Mouse (Mus musculus): ENCODE measurements around the gene Parvb.

The Parvb gene

DNA sequence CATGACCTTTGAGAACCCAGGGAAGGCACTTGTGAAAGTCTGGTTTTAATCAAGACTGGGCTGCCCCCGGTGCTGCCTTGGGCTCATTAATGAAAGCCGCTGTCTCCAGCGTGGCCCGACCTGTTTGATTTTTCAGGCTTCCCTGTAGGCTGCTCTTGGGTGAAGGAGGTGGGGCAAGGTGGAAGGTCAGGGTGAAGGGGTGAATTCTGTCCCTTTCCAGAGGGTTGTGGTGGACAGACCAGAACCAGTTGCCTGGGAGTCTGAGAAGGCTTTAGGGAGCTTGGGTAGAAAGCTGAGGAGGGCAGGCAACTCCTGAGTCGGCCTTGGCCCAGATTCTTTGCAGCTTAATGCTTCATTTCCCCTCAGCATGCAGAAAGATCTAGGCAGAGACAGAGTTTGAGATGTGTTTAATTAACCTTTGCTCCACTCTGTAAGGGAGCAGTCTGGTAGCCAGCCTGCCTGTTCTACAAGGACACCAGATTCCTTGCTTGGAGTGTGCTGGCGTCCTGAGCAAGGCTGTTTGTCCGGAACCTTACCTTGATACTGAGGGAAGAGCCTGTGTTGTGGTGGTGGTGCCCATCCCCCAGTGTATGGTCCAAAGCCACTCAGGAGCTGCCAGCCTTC lies 15.3 kb upstream of the Parvb start:
- DNase-seq (ENCODE audit: low spot score in 2 of 2) = no peak

DNA sequence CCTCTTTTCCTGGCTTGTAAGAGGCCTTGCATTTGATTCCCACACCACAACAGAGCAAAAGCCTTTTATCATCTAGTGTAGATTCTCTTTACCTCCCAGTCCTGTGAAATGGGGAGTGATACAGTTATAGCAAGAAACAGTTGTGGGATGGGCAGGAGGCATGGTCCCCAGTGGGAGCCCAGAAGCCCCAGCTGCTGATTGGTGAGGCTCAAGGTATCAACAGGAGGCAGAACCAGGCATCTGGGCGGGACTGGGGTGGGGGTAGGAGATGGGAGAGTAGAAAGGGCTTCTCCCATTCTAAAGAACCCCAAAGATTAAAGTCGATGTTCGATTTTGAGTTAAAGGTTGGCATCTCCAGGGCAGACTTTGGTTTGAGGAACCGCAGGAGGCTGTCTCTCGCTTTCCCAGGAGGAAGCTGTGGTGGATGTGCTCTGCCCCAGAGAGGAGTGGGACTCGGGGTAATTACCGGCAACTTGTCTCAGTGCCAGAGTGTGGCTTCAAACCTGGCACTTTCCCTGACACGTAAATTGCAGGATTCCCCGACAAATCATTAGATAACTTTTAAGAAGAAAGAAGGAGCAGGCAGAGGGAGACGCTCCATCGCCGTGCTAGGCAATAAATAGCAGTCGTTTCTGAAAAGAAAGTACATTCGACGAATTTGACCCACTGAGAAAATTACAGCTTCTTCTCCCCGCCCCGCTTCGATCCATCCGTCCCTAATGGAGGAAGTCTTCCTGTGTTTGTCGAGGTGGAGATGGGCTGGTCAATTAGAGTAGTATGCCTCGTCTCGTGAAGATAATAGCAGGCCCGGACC lies 13.7 kb upstream of the Parvb start:
- no peak for DNase-seq (ENCODE audit: low spot score in 2 of 2)

DNA sequence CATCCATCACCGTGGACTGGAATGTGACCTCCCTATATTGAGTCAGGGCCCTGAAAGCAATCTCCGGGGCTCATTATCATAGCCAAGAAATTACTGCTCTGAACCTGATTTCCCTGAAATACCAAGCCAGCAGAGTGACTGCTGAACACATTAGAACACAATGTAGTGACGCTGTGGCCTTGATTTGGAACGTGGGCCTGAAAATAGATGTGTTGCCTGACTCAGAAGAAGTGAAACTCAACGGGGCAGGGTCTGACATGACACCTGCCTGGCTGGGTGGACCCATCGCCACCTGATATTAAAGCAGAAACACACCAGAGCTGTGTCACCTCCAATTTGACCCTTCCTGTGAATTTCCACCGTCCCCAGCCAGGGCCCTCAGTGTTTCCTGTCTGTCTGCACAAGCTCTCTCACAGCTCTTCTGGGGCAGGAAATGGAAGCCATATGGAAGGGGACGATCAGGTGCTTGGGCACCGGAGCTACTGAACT lies 13.0 kb upstream of the Parvb start:
- peak; percentile 33 to 51 for DNase-seq (ENCODE audit: low spot score in 2 of 2)

DNA sequence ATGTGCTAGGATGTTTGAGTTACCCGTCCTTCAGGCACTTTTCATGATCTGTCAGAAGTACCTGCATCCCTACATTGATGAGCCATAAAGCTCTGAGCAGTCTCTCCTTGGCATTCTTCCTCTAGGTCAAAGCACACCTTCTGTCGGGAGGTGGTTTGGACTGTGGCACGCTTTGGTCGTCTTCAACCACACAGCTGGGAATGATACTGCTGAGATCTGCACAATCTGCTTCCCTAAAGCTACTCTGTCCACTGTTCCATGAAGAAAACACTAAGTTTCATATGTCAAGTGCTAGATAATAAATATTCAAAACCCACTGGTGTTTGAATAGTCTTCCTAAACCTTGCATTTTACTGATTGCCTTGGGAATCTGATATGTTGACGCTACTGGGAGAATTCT lies 10.3 kb upstream of the Parvb start:
- DNase-seq (ENCODE audit: low spot score in 2 of 2) = no peak

DNA sequence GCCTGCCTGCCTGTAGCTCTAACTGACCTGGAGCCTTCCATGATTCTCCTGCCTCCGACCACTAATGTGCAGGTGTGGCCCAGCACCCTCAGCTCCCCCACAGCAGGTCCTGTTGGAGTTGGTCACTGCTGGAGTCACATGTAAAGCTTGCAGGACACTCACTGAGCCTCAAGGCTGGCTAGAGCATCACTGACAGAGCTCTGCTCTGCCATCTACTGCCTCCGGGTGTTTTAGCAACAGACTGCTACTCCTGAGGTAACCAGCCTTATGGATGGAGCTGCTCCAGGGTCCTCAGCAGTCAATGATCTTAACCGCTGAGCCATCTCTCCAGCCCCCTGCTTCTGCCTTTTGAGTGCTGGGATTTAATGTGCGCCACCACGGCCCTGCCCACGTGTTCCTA lies 8.4 kb upstream of the Parvb start:
- DNase-seq (ENCODE audit: low spot score in 2 of 2) = no peak

DNA sequence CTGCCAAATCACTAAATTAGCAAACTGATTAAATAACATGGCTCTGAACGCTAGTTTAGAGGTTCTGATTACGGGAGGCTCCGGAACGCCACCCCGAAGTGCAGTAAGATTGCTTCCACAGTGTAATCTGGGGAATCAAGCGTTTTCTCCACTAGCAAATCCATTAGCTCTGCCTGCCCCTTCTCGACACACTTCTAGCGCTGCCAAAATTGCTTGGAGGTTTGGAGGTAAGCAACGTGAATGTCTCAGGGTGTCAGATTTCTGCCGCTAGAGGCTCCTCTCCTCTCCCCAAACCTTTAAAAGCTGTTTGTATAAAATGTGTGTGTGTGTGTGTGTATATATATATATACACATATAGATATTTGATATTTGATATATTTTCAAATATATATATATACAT lies 7.1 kb upstream of the Parvb start:
- DNase-seq (ENCODE audit: low spot score in 2 of 2) = no peak

DNA sequence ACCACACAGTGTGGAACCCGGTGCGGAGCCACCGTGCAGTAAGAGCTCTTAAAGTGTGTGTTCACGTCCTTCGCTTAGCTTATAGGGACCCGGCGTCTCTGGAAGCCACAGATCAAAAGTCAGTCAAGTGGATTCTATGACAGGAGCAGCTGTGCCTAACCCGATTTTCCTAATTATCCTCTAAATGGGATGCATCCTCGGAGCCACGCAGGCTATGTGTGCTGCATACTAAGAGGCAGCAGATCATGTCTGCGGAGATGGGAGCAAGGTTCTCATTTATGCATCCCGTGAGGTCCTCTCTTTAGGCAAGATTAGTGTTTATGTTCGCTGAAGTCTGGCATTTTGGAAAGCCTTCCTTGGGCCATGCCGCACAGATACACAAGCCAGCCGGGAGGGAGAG lies 4.9 kb upstream of the Parvb start:
- no peak for DNase-seq (ENCODE audit: low spot score in 2 of 2)

DNA sequence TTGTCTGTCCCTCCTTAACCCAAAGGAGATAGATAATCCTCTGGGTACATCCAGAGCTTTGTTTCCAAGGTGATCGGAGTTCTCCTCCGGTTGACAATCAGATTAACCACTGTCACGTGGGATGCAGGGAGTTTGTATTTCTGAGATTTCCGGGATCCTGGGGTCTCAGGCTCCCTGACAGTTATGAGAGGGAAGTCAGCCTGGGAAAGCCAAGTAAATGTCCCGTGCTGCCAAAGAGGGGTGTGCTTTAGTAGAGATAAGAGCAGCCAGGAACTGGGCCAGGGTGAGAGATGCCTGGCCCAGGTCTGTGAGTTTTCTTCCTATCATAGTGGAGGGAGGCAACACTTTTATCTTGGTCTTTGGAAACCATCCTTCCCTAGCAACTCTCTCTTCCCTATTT lies 1.2 kb upstream of the Parvb start:
- peak in 1 of 2 experiments; percentile 48 for DNase-seq (ENCODE audit: low spot score in 2 of 2)

DNA sequence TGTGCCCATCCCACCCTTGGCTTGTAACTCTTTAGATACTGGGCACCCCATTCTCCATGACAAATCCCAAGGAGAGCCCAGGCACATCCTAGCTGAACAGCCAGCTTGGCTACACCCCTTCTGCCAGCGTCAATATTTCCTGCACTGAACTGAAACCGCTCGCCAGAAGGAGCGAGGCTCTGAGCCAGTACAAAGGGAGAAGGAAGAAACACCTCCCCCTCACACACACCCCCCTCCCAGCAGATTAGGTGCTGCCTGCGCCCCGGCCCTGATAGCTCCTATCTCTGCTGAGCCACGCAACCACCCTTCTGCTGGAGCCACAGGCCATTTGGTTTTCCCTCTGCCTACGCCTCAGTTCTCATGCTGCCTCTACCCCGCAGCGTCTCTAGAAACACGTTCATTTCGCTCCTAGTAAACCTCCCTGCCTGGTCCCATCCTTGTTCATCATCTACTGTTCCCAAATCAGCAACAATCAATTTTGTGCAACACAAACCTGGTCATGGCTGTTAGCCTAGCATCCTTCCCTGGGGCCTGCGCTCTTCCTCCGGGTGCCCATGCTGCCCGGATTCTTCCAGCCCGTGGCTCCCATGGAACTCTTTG lies 630 bp upstream of the Parvb start:
- peak; percentile 60 to 61 for DNase-seq (ENCODE audit: low spot score in 2 of 2)

DNA sequence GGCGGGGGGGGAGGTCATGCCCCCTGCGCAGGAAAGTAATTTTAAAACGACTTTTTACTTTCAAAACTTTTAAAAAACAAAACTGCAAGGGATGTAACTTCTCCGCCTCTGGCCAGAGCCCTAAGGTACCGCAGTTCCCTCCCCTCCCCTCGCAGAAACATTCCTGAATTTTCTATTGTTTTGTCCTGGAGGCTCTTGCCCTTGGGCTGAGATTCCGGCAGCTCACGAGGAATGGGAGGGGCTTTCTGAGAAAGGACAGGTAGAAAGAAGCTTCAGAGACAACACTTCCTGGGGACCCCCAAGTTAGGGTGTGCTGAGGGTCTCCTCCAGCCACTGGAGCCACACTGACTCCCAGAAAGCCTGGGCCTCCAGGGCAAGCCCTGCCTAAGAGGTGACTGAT lies 766 bp downstream of the Parvb start:
- no peak for DNase-seq (ENCODE audit: low spot score in 2 of 2)

DNA sequence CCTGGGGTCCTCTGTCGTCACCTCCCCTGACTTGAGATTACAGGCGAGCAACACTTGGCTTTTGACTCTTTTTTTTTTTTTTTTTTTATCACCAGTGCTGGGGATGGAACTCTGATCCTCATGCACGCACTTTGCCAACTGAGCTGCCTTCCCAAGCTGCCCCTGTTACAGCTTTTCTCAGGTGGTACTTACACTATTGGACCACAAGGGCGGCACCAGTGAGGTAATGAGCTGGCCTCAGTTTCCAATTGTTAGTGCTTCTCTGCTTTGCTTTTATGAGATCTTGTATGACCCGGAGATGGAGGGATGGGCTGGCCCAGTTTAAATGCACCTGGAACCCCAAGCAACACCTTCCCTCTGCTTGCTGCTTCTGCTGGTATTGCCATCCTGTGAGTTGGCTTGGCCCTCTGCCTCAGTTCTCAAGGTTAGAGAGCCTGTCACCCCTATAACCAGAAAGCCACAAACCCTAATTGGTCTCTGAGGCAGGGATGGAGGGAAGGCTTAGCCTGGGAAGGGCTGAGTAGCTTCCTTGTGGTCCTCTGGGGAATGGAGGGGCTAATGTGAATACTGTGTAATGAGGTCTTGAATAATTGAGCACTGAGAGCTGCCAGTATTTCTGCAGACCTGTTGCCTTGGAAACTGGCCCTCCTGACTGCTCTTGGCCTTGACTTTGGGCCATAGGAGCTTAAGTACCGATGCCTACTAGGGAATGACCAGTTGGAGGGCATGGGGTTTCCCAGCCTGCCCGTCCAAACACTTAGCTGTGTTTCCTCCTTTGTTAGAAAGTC lies 3.1 kb downstream of the Parvb start:
- DNase-seq (ENCODE audit: low spot score in 2 of 2) = no peak

DNA sequence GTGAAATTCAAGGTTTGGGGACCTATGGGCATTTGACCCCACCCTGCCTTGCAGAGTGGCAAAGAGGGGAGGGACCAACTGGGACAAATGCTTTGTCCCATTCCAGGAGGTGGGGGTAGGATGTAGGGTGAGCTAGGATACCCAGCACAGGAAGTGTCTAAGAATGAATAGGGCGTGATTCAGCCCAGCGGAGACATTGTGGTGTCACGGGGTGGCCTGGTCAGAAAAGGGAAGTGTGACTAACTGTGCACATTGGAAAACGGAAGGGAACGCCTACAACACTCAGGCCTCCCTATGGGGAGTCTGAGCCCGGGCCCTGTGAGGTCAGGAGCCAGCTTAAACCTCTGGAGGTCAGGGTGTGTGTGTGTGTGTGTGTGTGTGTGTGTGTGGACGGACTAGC lies 3.8 kb downstream of the Parvb start:
- DNase-seq (ENCODE audit: low spot score in 2 of 2) = peak; percentile 86 to 93

DNA sequence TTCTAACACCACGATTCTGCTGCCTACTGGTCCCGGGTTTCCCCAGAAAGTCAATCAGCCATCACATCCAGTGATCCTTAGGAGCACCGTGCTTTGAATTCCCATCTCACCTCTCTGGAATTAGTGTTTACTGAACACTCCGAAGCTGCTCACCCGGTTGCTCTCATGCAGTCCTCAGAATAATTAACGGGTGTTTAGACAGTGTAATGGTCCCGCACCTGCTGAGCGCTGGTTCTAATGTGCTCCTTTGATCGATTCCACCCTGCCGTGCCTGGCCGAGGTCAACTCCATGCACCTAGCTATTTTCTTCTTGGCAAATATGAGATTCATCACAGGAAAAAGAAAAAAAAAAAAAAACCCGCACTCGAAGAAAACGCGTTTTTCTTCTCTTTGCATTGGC lies 6.7 kb downstream of the Parvb start:
- DNase-seq (ENCODE audit: low spot score in 2 of 2) = no peak

DNA sequence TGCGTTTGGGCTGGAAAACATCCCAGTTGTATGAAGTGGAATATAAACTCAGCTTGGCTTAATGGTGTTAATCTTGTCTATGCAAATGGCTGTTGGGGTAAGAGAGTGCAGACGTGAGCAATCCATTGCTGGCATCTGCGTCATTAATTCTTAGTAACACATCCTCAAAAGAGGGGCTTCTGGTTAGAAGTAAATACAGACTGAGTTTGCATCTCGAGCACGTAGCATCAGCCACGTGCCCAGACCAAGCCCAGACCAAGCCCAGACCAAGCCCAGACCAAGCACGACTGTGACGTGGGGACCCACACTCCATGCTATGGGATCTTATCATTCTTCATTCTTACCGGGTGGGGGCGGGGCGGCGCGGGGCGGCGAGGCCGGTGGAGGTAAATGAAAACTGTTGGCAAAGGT lies 7.2 kb downstream of the Parvb start:
- no peak for DNase-seq (ENCODE audit: low spot score in 2 of 2)

DNA sequence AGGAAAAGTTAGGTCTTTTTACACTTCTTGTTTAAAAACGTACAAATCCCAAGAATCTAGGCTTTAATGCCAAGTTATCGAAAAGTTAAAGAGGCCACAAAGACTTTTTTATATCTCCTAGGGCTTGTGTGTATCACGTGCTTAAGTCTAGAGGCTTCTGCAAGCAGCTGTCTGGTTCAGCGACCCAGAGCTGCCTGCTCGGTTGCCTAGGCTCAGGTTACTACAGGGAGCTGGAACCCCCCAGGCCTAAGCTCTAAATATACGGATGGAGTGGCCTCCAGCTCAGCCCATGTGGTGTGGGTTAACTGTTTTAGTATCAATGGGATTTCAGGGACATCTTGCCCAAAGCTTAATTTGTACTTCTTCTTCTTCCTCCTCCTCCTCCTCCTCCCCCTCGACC lies 9.7 kb downstream of the Parvb start:
- DNase-seq (ENCODE audit: low spot score in 2 of 2) = no peak

DNA sequence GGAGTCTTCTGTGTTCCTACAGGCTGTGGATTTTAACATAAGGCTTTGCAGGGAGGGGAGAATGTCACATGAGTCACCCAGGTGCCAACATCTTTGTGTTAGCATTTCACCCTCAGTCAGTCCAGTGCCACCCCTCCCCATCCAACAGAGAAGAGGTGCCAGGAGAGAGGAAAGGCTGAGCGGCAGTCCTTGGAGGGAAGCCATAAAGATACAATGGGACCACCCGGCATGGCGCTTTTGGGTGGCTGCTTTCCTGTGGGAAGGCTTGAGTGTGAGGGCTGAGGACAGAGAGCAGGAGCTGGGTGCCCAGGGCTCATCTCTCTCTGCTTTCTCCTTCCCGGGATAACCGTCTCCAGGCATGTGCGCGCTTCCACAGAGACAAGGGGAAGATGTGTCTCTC lies 13.3 kb downstream of the Parvb start:
- no peak for DNase-seq (ENCODE audit: low spot score in 2 of 2)

DNA sequence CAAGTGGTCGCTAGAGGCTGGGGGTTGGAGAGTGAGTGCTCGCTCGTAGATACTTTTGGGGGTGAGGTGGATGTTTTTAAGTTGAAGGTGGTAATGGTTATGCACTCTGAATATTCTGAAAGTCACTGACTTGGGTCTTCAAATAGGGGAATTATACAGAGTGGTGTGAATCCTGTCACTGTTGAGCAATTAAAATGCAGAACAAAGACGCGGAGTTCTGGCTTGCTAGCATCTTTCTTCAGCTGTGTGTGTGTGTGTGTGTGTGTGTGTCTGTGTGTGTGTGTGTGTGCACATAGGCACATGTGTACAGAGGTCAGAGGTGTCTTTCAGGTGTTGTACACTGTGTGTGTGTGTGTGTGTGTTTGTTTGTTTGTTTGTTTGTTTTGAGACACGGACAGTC lies 14.4 kb downstream of the Parvb start:
- DNase-seq (ENCODE audit: low spot score in 2 of 2) = no peak

DNA sequence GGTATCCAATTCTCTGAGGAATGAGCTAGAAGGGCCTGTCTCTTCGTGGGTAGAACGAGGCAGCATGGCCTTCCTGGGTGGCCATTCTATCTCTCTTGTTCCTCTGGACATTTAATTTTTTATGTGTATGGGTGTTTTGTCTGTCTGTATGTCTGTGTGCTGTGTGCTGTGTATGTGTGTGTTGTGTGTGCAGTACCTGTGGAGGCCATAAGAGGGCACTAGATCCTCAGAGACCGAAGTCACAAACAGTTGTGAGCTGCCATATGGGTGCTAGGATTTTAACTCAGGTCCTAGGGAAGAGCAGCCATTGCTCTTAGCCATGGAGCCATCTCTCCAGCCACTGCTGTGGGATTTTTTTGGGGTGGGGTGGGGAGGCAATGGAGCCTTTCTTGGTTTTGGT lies 15.5 kb downstream of the Parvb start:
- DNase-seq (ENCODE audit: low spot score in 2 of 2) = no peak

DNA sequence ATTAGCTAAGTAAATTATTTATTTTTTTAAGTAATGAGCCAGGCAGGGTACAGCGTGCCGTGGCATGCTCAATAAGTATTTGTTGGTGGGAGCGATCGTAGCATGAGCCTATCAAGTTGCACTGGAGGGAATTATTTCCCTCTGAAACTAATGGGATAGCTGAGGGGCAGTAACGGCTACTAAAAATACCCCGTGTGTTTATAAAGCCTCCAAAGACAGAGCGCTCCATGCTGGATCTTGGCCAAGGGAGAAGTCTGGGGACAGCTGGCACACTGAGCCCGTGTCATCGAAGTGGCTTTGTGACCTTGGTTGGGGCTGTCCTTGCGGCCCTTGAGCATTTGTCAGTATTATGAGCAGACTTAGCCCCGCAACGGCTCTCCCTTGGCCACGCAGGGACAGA lies 19.4 kb downstream of the Parvb start:
- peak; percentile 70 to 80 for DNase-seq (ENCODE audit: low spot score in 2 of 2)

DNA sequence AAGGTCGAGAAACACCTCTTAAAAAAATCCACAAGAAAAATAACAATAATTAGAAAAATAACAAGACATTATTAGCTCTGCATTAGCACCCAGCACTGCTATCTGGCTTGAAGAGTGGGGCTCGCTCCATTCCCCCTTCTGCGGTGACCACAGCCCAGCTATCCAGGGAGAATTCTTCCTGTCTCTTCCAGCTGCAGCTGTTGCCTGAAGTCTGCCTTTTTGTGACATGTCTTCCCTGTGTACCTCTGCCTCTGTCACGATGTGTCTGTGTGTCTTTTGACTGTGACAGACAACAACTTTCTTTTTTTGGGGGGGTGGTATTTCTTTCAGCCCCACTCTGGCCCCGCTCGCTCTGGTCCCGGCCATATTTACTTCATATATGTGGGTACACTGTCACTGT lies 20.8 kb downstream of the Parvb start:
- no peak for DNase-seq (ENCODE audit: low spot score in 2 of 2)

DNA sequence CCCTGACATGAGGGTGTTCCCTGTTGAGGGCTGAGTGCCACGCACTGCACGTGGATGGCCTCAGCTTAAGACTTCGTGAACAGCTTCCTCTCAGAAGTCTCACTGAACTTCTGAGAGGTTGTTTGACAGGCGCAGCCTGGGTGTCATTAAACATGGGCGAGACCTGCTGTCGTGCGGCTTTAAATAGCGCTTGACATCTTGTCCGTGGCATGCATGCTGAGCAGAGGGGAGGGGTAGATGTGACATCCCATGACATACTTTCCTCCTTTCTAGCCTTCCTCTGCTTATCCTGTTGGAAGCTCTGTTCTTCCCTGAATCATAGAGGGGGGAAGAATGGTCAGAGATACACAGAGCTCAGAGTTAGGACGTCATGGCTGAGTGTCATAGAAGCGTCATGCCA lies 21.9 kb downstream of the Parvb start:
- peak; percentile 49 to 63 for DNase-seq (ENCODE audit: low spot score in 2 of 2)

DNA sequence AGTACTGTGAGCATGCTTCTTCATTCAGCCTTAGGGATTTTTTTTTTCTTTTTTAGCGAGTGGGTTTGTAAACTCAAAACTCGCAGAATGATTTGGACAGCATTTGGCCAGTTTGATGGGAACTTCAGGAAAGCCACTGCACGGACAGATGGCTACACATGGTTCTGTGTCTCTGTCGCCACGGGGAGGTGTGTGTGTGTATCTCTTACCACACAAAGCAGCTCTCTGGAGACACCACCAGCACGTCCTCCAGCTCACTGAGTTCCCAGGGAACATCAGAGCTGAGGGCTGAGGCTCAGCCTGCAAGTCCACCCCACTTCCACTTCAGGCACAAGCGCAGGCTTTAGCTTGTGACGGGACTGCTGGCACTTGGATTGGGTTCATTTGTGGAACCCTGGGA lies 22.5 kb downstream of the Parvb start:
- DNase-seq (ENCODE audit: low spot score in 2 of 2) = no peak
